Mouse (Mus musculus): ENCODE results near the gene Anks1b. TPM values are rescaled to one million over a fixed set of nuclear protein-coding genes. Genes with fewer than 3 reads are reported as not detected.

Gene Anks1b
- polyA plus RNA-seq, 1 experiment: 0.03 TPM

DNA sequence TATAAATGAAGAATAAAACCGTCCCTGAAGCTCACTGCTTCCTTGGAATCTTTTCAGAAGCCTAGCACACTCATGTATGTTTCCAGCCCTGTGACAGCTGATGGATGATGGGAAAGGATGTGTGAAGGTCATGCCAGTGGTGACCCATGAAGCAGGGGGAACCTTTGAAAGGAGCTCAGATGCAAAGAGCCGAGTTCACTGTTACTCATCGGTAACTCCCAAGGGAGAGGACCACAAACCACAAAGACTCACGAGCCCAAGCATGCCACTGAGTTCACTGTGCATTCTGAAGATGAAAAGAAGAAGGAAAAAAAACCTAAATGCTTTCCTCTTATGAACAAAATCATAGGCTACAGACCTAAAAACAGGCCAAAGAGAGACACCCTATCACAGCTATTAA lies 859.5 kb downstream of the Anks1b start:
- H3K4me3 ChIP-seq (ENCODE audit: low read depth, low read length): no peak overlapping the region
- TF ChIP-seq CTCF (IDR thresholded peaks at IDR 0.05; ENCODE audit: extremely low read depth, insufficient read length, insufficient replicate concordance, low read depth, low read length) (no peak), POLR2A (IDR thresholded peaks at IDR 0.05; ENCODE audit: low read depth, low read length) (no peak)
- 57% methylated on average over 4 of the region's 4 CpGs for WGBS
- no peaks in the 10 kb centered on the region for H3K4me1 ChIP-seq (ENCODE audit: control insufficient read depth, insufficient read depth, insufficient read length, low read length)
- no peak overlapping the region for H3K27ac ChIP-seq (ENCODE audit: insufficient read depth, low read depth, low read length)
- H3K36me3 ChIP-seq (ENCODE audit: control insufficient read depth, insufficient read depth, low read length): no peaks in the 10 kb centered on the region
- H3K27me3 ChIP-seq (ENCODE audit: control insufficient read depth, insufficient read depth, low read length): no peaks in the 10 kb centered on the region

DNA sequence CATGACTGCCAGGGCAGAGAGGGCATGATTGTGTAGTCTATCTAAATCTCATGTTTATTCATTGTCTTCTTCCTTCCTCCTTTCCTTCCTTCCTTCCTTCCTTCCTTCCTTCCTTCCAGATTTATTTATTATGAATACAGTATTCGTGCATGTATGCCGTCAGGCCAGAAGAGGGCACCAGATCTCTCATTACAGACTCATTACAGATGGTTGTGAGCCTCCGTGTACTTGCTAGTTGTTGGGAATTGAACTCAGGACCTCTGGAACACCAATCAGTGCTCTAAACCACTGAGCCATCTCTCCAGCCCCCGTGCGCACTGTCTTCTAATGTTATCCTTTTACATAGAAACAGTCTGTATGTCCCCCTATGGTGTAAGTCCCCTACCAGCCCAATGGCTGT lies 860.3 kb downstream of the Anks1b start:
- Histone ChIP-seq H3K4me1 (ENCODE audit: control insufficient read depth, insufficient read depth, insufficient read length, low read length) (no peaks in the 10 kb centered on the region), H3K27ac (ENCODE audit: insufficient read depth, low read depth, low read length) (no peak overlapping the region), H3K4me3 (ENCODE audit: low read depth, low read length) (no peak overlapping the region), H3K36me3 (ENCODE audit: control insufficient read depth, insufficient read depth, low read length) (no peaks in the 10 kb centered on the region), H3K27me3 (ENCODE audit: control insufficient read depth, insufficient read depth, low read length) (no peaks in the 10 kb centered on the region)
- WGBS: 24% methylated on average over 5 of the region's 5 CpGs
- TF ChIP-seq CTCF (IDR thresholded peaks at IDR 0.05; ENCODE audit: extremely low read depth, insufficient read length, insufficient replicate concordance, low read depth, low read length): no peak
- TF ChIP-seq POLR2A (IDR thresholded peaks at IDR 0.05; ENCODE audit: low read depth, low read length): no peak

DNA sequence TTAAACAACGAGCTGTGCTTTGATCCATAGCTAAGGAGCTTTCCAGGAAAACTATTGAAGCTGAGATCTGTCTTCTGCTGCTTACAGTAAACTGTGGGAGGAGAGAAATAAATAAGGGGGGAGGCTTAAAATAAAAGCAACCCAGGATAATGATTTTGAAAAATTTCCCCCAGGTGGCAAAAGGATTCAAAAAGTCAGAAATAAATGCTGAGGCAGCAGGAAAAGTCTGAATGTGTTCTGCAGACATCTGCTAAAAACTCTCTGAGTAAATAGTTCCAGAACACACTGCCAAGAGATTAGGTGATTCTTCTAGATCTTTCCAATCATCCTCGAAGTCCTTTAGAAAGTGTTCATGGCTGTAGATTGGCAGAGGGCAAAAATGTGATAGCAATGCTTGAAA lies 865.2 kb downstream of the Anks1b start:
- no peaks in the 10 kb centered on the region for H3K27me3 ChIP-seq (ENCODE audit: control insufficient read depth, insufficient read depth, low read length)
- H3K4me3 ChIP-seq (ENCODE audit: low read depth, low read length): no peak overlapping the region
- TF ChIP-seq CTCF (IDR thresholded peaks at IDR 0.05; ENCODE audit: extremely low read depth, insufficient read length, insufficient replicate concordance, low read depth, low read length) (no peak), POLR2A (IDR thresholded peaks at IDR 0.05; ENCODE audit: low read depth, low read length) (no peak)
- H3K36me3 ChIP-seq (ENCODE audit: control insufficient read depth, insufficient read depth, low read length): no peaks in the 10 kb centered on the region
- 65% methylated on average over 2 of the region's 2 CpGs for WGBS
- no peak overlapping the region for H3K27ac ChIP-seq (ENCODE audit: insufficient read depth, low read depth, low read length)
- no peaks in the 10 kb centered on the region for H3K4me1 ChIP-seq (ENCODE audit: control insufficient read depth, insufficient read depth, insufficient read length, low read length)

DNA sequence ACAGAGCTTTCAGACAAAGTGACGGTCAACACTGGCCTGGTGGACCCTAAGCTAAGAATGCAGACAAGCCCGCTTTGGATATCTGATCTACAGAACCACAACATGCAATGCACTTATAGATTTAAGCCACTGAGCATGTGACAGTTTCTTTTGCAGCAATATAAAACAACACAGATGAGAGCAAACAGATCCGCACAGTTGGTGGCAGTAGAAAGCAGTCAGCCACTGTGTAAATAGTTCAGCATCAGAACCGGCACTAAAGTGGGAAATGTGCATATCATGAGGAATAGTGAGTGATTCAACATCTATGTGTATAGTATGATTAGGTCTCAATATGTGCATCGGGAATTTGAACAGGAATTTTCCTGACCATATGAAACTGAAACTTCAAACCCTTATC lies 867.6 kb downstream of the Anks1b start:
- no peaks in the 10 kb centered on the region for H3K4me1 ChIP-seq (ENCODE audit: control insufficient read depth, insufficient read depth, insufficient read length, low read length)
- H3K27me3 ChIP-seq (ENCODE audit: control insufficient read depth, insufficient read depth, low read length): no peaks in the 10 kb centered on the region
- no peaks in the 10 kb centered on the region for H3K36me3 ChIP-seq (ENCODE audit: control insufficient read depth, insufficient read depth, low read length)
- WGBS: 78% methylated on average over 5 of the region's 5 CpGs
- TF ChIP-seq POLR2A (IDR thresholded peaks at IDR 0.05; ENCODE audit: low read depth, low read length): no peak
- TF ChIP-seq CTCF (IDR thresholded peaks at IDR 0.05; ENCODE audit: extremely low read depth, insufficient read length, insufficient replicate concordance, low read depth, low read length): no peak
- H3K27ac ChIP-seq (ENCODE audit: insufficient read depth, low read depth, low read length): no peak overlapping the region
- no peak overlapping the region for H3K4me3 ChIP-seq (ENCODE audit: low read depth, low read length)

DNA sequence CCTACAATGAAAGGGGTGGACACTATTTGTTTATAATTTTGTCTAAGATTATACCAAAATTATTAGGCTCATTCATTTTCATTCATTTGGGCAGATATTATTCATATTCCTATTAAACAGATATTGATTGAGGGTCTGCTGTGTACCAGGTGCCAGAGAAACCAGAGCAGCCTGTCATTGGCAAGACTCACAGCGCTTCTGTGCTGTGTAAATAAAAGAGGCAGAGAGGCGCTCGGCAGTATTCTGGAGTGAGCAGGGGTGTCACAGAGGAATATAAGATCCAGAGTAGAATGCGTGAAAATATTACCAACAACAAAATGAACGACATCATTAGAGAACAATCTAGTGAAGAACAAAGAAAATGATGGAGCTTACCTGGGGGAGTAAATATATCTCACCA lies 878.6 kb downstream of the Anks1b start:
- TF ChIP-seq POLR2A (IDR thresholded peaks at IDR 0.05; ENCODE audit: low read depth, low read length) (no peak), CTCF (IDR thresholded peaks at IDR 0.05; ENCODE audit: extremely low read depth, insufficient read length, insufficient replicate concordance, low read depth, low read length) (no peak)
- 54% methylated on average over 5 of the region's 5 CpGs for WGBS
- no peak overlapping the region for H3K27ac ChIP-seq (ENCODE audit: insufficient read depth, low read depth, low read length)
- H3K4me1 ChIP-seq (ENCODE audit: control insufficient read depth, insufficient read depth, insufficient read length, low read length): no peaks in the 10 kb centered on the region
- H3K36me3 ChIP-seq (ENCODE audit: control insufficient read depth, insufficient read depth, low read length): no peaks in the 10 kb centered on the region
- H3K4me3 ChIP-seq (ENCODE audit: low read depth, low read length): no peak overlapping the region
- H3K27me3 ChIP-seq (ENCODE audit: control insufficient read depth, insufficient read depth, low read length): no peaks in the 10 kb centered on the region

DNA sequence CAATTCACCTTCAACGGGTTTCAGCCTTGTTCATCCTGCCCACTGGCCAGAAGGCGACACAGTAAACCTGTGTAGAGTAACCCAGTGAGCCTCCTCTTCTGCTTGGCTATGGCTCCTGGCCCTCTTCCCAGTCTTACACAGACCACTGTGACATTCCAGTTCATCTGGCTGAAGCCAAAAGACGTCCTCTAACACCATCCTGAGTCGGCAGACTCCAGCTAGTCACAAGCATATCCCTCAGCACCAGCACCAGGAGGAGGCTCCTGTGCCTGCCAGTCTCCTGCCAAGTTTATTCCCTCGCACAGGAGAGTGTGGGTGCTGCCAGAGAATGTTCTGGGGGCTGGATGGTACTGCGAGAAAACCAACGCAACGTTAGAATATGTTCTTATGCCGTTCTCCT lies 879.8 kb downstream of the Anks1b start:
- no peak for TF ChIP-seq POLR2A (IDR thresholded peaks at IDR 0.05; ENCODE audit: low read depth, low read length)
- no peak for TF ChIP-seq CTCF (IDR thresholded peaks at IDR 0.05; ENCODE audit: extremely low read depth, insufficient read length, insufficient replicate concordance, low read depth, low read length)
- no peaks in the 10 kb centered on the region for H3K4me1 ChIP-seq (ENCODE audit: control insufficient read depth, insufficient read depth, insufficient read length, low read length)
- WGBS: 69% methylated on average over 9 of the region's 9 CpGs

DNA sequence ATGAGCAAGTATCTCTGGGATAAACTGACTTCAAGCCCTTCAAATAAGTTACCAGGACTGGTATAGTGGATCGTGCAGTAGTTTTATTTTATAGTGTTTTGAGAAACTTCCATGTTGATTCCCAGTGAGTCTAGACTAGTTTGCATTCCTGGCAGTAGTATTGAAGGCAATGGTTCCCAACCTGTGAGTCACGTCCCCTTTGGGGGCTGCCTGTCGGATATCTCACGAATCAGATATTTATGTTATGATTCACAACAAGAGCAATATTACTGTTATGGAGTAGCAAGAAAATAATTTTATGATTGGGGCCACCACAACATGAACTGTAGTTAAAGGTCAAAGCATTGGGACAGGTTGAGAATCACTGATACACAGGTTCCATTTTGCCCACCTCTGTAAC lies 884.5 kb downstream of the Anks1b start:
- H3K4me3 ChIP-seq (ENCODE audit: low read depth, low read length): no peak overlapping the region
- TF ChIP-seq POLR2A (IDR thresholded peaks at IDR 0.05; ENCODE audit: low read depth, low read length) (no peak), CTCF (IDR thresholded peaks at IDR 0.05; ENCODE audit: extremely low read depth, insufficient read length, insufficient replicate concordance, low read depth, low read length) (no peak)
- H3K27ac ChIP-seq (ENCODE audit: insufficient read depth, low read depth, low read length): no peak overlapping the region
- H3K4me1 ChIP-seq (ENCODE audit: control insufficient read depth, insufficient read depth, insufficient read length, low read length): no peaks in the 10 kb centered on the region
- H3K36me3 ChIP-seq (ENCODE audit: control insufficient read depth, insufficient read depth, low read length): no peaks in the 10 kb centered on the region
- WGBS: 75% methylated on average over 4 of the region's 4 CpGs
- no peaks in the 10 kb centered on the region for H3K27me3 ChIP-seq (ENCODE audit: control insufficient read depth, insufficient read depth, low read length)

More for the DNA sequence above, 879.8 kb downstream of the Anks1b start:
- no peak overlapping the region for H3K27ac ChIP-seq (ENCODE audit: insufficient read depth, low read depth, low read length)
- H3K36me3 ChIP-seq (ENCODE audit: control insufficient read depth, insufficient read depth, low read length): no peaks in the 10 kb centered on the region
- no peak overlapping the region for H3K4me3 ChIP-seq (ENCODE audit: low read depth, low read length)
- H3K27me3 ChIP-seq (ENCODE audit: control insufficient read depth, insufficient read depth, low read length): no peaks in the 10 kb centered on the region

DNA sequence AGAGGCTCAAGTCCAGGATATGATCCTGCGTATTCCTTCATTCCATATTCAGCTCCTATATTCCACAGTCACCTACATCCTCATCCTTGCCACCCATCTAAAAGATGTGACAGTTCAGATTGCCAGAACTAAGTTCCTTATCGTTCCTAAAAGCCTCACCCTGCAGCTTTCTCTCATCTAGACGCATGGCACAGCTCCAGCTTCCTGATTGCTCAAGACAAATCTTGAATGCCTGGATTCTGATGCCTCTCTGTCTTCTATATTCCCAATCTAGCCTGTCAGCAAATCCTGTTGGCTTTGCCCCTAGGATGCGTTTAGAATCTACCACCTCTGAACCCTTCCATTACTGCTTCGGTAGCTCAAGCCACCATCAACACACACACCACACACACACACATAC lies 886.6 kb downstream of the Anks1b start:
- H3K4me1 ChIP-seq (ENCODE audit: control insufficient read depth, insufficient read depth, insufficient read length, low read length): no peaks in the 10 kb centered on the region
- H3K27ac ChIP-seq (ENCODE audit: insufficient read depth, low read depth, low read length): no peak overlapping the region
- H3K27me3 ChIP-seq (ENCODE audit: control insufficient read depth, insufficient read depth, low read length): no peaks in the 10 kb centered on the region
- no peaks in the 10 kb centered on the region for H3K36me3 ChIP-seq (ENCODE audit: control insufficient read depth, insufficient read depth, low read length)
- TF ChIP-seq CTCF (IDR thresholded peaks at IDR 0.05; ENCODE audit: extremely low read depth, insufficient read length, insufficient replicate concordance, low read depth, low read length) (no peak), POLR2A (IDR thresholded peaks at IDR 0.05; ENCODE audit: low read depth, low read length) (no peak)
- H3K4me3 ChIP-seq (ENCODE audit: low read depth, low read length): no peak overlapping the region
- 64% methylated on average over 5 of the region's 5 CpGs for WGBS

Measured in small intestine, adult 2 months (tissue).